Mouse (Mus musculus) activated CD4-positive, CD25-positive, alpha-beta regulatory T cell, adult 4 months (primary cell): Measurements from ENCODE around the gene Ung. TPM values are rescaled to one million over a fixed set of nuclear protein-coding genes. Genes with fewer than 3 reads are reported as not detected.

Experiments used
- ATAC-seq: one replicate; pipeline ENCODE4 v1.8.0; 2017
- polyA plus RNA-seq, 2 experiments: library from polyadenylated mRNA; unstranded; fragments of 100-300 nt; shearing (Covaris generic); gene quantifications; one replicate each; pipeline ENCODE4 v1.2.1; 2017

Gene Ung
- 1 to 10 TPM; 6.5 to 9.0 TPM for polyA plus RNA-seq

DNA sequence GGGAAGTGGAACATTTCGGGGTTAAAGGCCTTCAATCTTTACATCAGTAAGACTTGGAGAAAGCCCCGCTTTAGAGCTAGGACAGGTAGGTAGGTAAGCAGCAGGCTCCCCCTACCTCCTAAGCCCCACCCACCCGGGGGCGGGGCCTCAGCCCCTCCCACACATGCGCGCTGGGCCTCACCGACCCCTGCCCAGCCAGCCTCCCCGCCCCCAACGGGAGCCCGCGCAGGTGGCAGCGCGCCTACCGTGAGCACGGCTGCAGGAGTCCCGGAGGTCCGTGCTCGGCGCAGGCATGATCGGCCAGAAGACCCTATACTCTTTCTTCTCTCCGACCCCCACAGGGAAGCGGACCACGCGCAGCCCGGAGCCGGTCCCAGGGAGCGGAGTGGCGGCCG lies at the start of gene Ung:
Gene Ung (plus strand): TSS at position 176 of the 395 bp plus-strand sequence.
- no peak for ATAC-seq

DNA sequence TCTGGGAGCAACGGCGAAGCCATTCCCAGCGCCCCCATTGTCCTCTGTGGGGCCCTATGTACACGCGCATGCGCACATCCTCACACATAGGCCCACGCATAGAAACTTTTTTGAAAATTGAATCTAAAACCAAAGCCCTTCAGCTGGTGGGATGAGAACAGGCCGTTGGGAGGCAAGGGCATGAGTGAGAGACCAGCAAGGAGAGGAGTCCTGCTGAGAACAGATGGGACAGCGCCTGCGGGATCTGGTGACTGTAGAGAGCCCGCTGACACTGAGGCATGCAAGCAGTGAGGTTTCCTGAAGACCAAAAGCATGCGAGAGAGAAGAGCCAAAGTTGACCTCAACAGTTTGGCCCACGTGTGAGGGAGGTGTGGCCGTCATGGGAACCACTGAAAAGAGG lies 44.7 kb upstream of the Ung start:
- no peak for ATAC-seq

DNA sequence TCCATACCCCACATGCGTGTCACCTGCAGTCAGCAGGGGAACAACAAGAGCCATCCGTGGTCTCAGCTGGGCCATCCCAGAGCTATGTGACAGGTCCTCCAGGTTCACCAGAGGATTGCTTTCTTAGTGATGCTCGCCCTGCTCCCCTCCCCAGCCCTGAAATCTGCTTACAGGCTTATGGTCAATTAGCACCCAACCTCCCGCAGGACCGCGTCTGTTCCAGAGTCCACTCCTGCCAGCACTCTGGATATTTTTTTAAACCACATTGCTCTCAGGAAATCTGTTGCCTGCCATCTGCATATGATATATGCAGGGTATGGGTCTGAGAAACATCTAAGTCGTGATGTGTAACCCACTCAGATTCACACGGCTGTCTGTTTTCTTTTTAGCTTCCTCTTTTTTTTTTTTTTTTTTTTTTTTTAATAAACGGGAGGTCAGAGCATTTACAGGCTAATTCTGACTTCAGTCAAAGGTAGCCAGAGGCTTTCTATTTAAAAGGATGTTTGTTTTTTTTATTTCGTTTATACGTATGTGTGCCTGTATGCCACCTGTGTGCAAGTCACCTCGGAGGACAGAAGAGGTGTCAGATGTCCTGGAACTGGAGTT lies 42.2 kb upstream of the Ung start:
- ATAC-seq = no peak

DNA sequence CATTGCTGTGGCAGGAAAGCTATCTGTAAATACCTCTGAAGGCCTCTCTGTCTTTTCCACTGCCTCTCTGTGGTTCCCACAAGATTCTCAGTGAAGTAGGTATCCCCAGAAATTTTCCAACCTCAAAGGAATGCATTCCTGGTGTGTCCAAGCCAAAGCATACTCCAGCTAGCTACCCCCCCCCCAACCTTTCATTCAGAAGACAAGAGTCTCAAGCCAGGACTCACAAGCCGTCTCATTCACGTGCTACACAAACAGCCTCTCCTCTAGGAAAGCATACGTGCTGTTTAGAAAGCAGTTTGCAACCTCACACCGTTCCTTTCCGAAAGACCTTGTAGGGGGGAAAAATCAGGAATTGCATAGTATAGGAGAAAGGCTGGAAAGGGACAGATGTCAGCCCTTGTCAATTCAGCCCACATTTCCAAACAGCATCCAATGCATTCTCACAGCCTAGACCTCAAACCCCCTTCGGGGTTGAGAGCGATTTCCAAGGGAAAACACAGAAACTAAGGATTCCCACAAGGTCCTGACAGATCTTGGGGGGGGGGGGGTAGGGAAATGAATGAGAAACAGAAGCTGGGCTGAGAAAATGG lies 39.7 kb upstream of the Ung start:
- ATAC-seq = no peak

DNA sequence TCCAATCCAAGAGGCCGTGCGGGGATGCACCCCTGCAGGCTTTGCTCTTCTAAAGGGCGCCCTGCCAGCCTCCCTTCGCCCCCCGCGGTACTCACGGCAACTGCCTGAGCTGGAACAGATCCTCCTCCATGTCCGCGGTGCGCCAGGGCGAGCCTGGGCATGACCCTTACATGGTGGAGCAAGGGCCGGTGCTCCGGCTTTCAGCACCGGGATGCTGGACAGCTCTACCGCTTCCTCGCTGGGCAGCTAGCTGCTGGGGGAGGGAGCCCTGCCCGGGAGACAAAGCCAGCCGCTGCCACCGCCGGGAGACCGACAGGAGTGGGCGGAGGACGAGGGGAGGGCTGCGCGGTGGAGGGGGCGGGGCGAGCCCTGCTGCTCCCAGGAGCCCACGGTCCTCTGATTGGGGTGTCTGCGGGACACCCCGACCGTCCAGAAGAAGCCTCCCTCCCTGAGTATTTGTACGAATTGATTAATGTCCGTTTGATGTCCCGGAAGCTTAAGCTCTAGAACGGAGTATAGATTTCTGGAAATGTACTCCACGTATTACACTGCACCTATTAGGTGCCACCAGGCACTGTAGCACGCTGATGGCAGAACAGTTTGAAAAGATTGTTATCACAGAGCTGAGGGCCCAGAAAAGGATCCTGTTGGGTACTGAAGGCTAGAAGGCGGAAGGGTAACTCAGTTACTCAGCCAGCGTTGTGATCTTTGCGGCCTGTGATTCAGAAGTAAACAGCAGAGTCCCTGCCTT lies 39.0 kb upstream of the Ung start, which contains the start of gene Svop:
Gene Svop (minus strand): TSS at position 514 of the 751 bp plus-strand sequence.
- ATAC-seq = no peak

DNA sequence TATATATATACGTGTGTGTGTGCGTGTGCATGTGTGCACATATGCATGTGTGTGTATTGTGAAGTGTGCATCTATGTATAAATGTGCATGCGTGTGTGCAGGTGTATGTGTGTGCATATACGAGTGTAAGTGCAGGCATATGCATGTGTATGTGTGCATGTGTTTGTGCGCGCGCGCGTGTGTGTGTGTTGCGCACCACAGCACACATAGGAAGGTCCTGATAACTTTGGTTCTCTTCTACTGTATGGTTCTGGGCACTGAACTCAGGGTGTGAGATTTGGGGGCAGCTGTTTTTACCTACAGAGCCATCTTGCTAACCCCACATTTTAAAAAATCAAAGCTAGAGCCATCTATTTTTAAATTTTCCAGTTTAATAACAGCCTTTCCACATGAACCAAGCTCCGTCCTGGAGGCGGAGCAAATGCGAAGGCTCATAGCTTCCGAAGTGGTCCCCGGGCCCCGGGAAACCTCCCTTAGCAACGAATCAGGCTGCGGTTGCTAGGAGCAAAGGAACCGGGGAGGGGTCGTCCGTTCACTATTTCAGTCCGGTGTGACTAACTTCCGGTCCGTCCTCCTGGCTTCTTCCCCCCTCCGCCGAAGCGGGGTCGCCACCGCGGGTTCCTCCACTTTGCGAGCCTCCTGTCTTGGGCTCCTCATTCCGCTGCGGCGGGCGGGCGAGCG lies 30.3 kb upstream of the Ung start:
- ATAC-seq = peak; percentile 85

DNA sequence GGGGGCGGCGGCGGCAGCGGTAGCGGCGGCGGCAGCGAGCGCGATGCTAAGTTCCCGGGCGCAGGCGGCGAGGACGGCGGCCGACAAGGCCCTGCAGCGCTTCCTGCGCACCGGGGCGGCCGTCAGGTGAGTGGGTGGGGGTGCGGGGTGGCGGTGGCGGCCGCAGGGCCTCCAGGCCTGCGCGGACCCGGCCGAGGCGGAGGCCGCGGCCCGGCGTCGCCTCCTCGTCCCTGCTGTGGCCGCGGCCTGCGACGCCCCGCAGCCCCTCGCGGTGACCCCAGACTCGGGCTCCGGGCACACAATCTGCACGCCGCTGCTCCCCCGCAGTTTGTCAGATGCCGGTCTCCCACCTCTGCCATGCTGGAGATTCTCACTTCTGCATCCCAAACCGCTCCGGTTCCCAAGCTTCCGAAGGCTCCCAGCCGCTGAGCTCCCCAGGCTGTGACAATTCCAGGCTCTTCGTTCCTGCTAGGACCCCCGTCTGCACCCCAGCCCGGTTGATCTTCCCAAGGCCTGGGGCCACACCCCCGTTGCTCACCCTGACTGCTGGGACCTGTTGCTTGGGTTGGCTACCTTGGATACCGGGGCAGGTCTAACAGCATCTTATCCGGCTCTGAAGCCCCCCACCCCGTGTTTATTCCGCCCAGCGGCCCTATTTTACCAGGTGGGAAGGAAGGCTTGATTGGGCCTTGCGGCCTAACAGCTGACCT lies 29.6 kb upstream of the Ung start:
- ATAC-seq = peak; percentile 49

DNA sequence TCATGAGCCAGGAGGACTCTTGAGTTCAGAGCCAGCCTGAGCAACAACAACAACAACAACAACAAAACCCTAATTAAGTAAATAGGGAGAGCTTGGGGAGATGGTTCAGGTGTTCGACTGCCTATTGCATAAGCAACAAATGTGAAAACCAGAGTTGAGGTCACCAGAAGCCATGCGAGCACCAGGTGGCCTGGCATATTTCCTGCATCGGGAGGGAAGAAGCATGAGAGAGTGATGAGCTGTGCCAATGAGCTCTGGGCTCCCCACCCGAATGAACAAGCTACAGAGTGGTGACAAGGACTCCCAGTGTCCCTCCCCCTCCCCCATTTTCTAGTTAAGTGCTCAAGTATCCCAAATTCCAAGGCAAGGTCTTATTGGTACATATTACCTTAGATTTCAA lies 28.3 kb upstream of the Ung start:
- ATAC-seq = no peak

DNA sequence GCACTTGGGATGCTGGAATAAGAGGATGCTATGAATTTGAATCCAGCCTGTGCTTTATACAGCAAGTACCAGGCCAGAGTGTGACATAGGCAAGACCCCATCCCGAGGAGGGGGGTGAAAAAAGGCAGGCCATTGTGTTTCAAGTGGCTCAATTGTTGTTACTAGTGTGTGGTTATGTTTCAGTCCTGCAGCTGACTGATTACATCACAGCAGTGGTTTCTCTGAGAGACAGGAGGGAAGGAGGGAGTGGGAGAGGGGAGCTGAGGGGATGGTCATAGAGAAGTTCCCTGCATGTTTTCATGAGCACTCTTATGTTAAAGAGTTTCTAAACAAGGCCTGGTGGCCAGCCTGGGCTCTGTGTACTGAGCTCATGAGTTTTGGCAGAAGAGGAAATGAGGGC lies 27.4 kb upstream of the Ung start:
- ATAC-seq = no peak

DNA sequence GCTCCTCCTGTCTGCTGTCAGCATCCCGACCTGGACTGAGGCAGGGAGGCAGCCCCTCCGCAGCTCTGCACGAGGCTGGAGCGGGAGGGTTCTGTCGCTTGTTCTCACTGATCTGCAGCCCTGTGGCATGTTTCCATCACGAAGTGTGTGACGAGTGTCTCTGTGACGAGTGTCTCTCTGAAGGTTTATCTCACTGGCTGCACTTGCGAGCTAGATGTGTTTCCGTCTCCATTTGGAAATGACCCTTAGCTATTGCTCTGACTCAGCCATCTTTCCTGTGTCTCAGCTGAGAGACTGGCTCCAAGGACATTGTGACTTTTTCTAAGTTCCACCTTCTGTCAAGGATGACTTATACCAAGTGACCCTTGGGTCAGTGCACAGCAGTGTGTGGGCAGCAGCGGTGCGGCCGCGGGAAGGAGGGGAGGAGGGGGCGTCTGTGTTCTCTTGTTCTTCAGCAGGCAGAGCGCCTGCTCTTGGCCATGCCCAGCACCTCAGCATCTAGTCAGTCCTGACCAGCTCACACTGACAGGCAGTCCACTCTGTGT lies 23.7 kb upstream of the Ung start:
- ATAC-seq = no peak

DNA sequence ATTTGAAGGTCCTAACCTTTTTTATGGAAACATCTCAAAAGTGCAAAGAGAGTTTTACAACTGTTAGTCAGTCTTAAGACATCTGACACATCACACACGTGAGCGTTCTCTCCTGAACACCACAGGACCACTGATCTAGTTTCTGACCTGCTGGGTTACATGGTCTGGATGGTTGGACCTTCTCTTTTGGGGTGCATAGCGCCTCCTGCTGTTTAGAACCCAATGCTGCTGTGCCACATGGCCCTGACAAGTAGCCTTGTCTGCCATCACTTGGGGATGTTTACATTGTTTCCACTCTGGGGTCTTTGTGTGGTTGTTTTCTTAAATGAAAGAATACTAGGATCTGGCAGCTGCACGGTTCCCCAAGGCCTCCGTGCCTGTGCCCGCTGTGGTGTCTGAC lies 16.9 kb upstream of the Ung start:
- ATAC-seq = no peak

DNA sequence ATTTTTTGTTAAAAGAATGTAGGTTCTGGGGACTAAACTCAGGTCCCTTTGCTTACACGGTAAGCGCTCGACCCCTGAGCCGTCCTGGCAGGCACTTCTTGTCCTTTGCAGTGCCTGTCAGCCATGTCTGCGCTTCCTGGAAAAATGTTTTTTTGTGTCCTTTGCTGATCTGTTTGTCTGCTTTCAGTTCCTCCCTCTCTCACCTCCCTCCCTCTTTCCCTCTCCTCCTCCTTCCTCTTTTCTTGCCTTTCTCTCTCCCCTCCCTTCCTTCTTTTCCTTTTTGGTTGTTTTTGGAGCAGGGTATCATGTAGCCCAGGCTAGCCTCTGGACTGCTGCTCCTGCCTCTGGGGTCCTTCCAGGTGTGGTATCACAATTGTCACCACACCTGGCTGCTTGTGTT lies 15.2 kb upstream of the Ung start:
- no peak for ATAC-seq

DNA sequence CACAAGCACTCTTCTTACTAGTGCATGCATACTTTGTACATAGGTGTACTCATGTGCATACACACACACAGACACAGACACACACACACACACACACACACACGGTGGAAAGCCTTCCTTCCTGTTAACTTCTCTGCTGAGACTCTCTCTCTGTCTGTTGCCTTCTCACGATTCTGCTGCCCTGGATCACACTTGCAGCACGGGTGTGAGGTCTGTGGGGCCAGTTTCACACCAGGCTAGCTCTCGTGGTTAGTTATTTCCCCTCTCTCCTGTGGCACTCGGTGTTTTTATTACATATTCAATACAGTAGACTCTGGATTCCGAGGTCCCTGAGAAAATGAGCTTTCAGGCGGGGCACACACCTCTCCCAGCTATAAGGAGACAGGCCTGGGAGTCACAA lies 13.6 kb upstream of the Ung start:
- ATAC-seq = no peak

DNA sequence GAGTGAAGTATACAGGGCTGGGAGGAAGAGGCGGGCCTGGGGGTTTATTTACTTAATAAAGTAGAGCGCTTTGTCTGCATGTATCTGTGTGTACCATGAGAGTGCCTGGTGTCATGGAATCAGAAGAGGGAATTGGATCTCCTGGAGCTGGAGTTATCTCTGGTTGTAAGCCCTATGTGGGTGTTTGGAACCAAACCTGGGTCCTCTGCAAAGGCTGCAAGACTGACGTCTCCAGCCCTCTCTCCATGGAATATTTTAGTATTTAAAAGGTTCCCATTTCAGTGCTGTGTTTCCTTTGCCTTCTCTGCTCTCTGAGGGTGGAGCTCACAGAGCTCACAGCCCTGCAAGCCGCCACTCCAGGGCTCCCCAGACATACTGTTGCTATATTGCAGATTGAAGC lies 10.4 kb upstream of the Ung start:
- ATAC-seq = no peak

DNA sequence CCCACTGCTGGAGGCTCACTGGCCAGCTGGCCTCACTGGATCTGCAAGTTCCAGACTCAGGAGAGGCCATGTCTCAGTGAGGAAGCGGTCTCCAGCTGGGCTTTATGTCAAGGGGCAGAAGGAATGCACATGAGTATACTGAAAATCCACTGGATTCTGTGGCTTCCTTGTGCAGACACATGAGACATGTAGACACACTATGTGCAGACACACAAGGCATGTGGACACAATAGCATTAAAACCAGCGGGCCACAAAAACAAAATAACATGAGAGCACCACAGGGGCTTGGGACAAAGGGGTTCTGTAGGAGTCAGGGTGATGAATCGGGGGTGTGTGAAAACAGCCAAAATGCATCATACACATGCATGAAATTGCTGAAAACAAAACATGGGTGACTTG lies 4.2 kb upstream of the Ung start:
- ATAC-seq = no peak

DNA sequence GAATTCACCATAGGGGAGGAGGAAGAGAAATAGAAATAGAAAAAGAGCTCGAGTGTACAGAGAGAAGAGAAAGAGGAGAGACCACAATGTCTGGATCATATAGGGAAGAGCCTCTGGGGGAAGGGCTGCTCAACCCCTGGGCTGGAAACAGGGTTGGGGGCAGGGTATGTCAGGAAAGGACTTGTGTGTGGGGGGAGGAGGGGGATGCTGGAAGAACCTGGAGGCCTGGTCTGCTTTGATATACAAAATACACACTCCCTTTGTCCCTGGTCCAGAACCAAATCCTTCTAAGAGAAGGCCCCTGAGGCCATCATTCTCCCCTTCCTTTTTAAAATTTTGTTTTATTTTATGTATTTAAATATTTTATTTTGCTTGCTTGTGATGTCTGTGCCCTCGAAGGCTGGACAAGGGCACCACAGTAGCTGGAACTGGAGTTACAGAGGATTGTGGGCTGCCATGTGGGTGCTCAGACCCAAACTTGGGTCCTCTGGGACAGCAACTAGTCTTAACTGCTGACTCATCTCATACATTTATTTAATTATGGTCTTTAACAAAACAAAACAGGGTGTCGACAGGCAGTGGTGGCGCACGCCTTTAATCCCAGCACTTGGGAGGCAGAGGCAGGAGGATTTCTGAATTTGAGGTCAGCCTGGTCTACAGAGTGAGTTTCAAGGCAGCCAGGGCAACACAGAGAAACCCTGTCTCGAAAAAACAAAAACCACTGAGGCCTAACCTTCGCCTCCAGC lies 3.5 kb upstream of the Ung start:
- ATAC-seq = no peak

DNA sequence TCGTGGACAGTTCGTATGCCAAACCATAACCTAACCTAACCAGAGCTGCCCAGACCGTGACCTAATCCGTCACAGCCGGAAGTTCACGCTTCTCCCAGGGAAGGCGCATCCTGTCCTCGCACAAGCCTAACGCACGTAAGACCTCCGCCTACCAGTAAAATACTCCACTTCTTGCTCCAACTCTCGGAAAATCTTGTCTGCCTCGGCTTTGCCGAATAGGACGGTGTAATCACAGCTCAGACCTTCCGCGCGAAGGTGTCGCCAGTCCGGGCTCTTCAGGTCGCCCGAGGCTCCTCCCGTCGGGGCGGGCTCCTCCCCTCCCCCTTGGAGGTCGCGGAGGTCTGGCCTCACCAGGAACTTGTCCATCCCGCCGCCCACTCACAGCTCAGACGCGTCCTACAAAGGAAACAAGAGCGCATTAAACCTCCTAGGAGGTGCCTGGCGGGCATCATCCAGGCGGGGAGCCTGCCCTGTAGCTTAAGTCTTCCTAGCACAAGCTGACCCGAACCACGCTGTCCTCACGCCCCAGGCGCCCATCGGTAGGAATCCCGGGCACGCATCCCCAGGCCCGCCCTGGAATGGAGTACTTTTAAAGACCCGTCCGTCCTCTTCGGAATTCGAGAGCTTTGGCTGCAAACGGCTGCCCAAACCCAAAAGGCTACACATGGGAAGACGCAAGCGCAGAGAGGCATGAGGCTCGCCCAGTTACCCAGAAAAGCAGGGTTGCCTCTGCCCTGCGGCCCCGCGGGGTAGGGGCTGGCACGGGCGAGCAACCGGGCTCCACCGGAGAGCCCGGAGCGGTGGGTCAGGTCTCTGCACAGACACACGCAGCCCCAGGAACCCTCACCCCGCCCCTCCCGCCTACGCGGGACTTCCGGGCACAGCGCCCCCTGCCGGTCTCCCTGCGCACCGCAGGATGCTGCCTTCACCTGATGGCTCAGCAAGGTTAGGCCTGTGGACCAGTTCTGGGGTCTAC lies 2.5 kb upstream of the Ung start, which contains the start of gene Alkbh2:
Gene Alkbh2 (minus strand): TSS at position 845 of the 976 bp plus-strand sequence.
- peak; percentile 26 for ATAC-seq

DNA sequence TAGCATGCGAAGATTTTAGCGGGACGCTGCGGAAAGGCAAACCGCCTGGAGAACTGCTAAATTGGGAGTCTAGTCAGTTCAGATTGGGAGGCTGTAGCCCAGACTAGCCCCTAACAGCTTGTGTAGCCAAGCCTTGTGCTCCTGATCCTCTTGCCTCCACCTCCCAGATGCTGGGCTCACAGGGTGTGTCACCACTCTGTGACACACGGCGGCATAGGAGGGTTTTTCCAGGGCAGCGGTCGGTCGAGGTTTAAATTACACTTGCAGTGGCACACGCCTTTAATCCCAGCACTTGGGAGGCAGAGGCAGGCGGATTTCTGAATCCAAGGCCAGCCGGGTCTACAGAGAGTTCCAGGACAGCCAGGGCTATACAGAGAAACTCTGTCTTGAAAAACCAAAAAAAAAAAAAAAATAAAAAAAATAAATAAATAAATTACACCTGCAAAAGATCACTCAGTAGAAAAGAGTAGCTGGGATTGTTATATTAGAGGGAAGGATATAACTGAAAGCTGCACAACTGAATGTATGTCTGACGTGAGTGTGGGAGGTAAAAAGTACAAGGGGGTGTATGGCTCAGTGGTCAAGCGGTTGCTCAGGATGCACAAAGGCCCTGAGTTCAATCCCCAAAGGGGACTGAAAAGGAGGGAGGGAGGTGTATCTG lies 506 bp upstream of the Ung start:
- ATAC-seq = no peak

DNA sequence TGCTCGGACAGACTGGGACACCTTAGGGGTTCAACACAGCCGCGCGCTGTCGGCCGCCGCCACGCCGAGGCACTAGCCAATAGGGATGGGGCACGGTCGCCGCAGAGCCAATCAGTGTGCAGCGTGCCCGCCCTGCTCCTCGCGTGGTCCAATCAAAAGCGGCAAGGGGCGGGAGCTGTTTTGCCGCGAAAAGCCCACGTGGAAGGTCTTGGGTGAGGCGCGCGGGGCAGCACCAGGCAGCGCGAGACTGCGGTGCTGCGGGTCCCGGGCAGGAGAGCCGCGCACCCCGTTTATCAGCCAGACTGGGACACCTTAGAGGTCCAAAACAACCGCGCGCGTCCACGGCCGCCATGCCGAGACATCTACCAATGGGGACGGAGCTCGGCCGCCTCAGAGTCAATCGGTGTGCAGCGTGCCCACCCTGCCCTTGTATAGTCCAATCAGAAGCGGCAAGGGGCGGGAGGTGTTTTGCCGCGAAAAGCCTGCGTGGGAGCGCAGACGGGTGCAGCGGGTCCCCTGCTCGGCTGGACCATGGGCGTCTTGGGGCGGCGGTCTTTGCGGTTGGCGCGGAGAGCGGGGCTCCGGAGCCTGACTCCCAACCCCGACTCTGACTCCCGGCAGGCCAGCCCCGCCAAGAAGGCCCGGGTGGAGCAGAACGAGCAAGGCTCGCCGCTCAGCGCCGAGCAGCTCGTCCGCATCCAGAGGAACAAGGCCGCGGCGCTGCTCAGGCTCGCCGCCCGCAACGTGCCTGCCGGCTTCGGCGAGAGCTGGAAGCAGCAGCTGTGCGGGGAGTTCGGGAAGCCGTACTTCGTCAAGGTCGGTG lies 723 bp downstream of the Ung start:
- ATAC-seq = peak; percentile 84
